Mouse (Mus musculus) kidney, embryonic 14.5 days (tissue): ENCODE measurements around the gene Rabepk. TPM values are rescaled to one million over a fixed set of nuclear protein-coding genes. Genes with fewer than 3 reads are reported as not detected.
"Not testable (repeated sequence)": the region's sequence is repeated elsewhere in the genome, so short reads cannot be mapped to it uniquely, and the experiment has no call there.

Experiments
- ATAC-seq: fragments of 200-750 bp; cut with Nextera tagmentation; 2 replicates; pipeline ENCODE4 v1.8.0; 2017; ENCODE audit warnings: moderate number of reproducible peaks, mild to moderate bottlenecking, moderate TSS enrichment, moderate library complexity; ENCODE audit not compliant: low FRiP score, low TSS enrichment
- H3K27ac ChIP-seq: fragments of 300-500 bp; sonication (generic); 2 replicates; pipeline ENCODE4 v1.5.1; 2014; ENCODE audit warnings: low read depth, mild to moderate bottlenecking, low read length, moderate library complexity, mixed read lengths
- H3K27me3 ChIP-seq: fragments of 300-500 bp; sonication (generic); 2 replicates; pipeline ENCODE4 v1.6.1; 2014; ENCODE audit warnings: mild to moderate bottlenecking, low read length; ENCODE audit not compliant: control insufficient read depth, insufficient read depth
- H3K36me3 ChIP-seq: fragments of 300-500 bp; sonication (generic); 2 replicates; pipeline ENCODE4 v1.6.1; 2014; ENCODE audit warnings: low read length, mixed read lengths; ENCODE audit not compliant: control insufficient read depth, insufficient read depth
- H3K4me1 ChIP-seq: fragments of 300-500 bp; sonication (generic); 2 replicates; pipeline ENCODE4 v1.6.1; 2014; ENCODE audit warnings: low read length, mixed read lengths; ENCODE audit not compliant: control insufficient read depth, insufficient read depth
- H3K4me2 ChIP-seq: fragments of 300-500 bp; sonication (generic); replicated peaks from 2 replicates; pipeline ENCODE4 v1.6.1; 2014; ENCODE audit warnings: low read depth, mild to moderate bottlenecking, low read length
- H3K4me3 ChIP-seq: fragments of 300-500 bp; sonication (generic); 2 replicates; pipeline ENCODE4 v1.5.1; 2014; ENCODE audit warnings: mild to moderate bottlenecking, low read length
- H3K9ac ChIP-seq: fragments of 300-500 bp; sonication (generic); 2 replicates; pipeline ENCODE4 v1.6.1; 2014; ENCODE audit warnings: low read depth, mild to moderate bottlenecking, low read length, moderate library complexity
- H3K9me3 ChIP-seq: fragments of 300-500 bp; sonication (generic); 2 replicates; pipeline ENCODE4 v1.6.1; 2016; ENCODE audit warnings: low read length; ENCODE audit not compliant: control insufficient read depth
- WGBS: fragments of 180-500 bp; shearing (Covaris S2); extraction: QIAGEN DNeasy Blood & Tissue Kit; methylation state at CpG from one replicate; pipeline ENCODE4 v1.1.7; 2014; 5-methylcytosine and 5-hydroxymethylcytosine counted together
- polyA plus RNA-seq: library from polyadenylated mRNA; unstranded; fragments of >200 nt; fragmentation: Nextera tagmentation; extraction: Ambion mirVana; gene quantifications from 2 replicates; pipeline ENCODE4 v1.2.1, GENCODE M21; 2014

Rabepk gene
- polyA plus RNA-seq, 1 experiment from 2014 or later: 35.9 TPM

DNA sequence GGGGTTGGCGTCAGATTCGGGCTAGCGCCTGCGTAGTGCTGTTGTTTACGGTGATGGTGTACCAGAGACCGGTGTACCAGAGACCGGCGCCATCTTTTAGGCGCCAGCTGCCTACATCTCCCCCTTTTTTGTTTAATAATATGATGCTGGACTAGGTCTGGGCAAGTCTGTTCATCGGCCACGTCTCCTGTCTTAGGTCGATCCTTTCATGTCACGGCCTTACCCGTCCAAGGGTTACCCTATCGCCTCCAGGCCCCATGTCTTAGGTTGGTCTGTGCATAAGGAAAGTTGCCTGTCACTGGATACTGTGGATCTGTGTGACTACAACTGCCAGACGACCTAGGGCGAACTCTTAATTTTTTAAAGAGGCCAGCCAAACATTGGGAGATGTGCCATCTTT is 30.4 kb upstream of the Rabepk start:
- ATAC-seq, H3K4me2 ChIP-seq, H3K9ac ChIP-seq, H3K4me1 ChIP-seq, H3K9me3 ChIP-seq, H3K4me3 ChIP-seq, H3K36me3 ChIP-seq, H3K27ac ChIP-seq, H3K27me3 ChIP-seq: not testable (repeated sequence)
- WGBS: 94% methylated on average over 17 of the region's 17 CpGs

DNA sequence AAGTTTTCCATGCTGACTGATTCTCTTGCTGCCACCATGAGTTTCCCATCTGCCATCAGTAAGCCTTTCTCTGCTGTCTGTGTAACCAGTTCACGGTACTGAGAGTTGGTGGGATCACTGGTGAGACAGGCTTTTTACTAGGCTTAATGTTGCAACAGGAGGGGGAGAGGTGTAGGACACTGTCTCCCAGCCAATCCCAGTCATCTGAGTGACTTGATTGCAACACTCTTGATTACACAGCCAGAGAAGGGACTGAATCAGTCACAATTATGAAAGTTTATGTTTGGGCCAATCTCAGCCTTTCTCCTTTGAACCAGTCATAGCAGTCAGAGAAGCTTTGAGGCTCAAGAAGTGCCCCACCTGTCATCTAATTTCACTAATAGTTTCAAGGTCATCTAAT is 28.3 kb upstream of the Rabepk start:
- 93% methylated on average over 1 of the region's 1 CpGs for WGBS
- no peak for ATAC-seq
- no peak overlapping the region for H3K27ac ChIP-seq

DNA sequence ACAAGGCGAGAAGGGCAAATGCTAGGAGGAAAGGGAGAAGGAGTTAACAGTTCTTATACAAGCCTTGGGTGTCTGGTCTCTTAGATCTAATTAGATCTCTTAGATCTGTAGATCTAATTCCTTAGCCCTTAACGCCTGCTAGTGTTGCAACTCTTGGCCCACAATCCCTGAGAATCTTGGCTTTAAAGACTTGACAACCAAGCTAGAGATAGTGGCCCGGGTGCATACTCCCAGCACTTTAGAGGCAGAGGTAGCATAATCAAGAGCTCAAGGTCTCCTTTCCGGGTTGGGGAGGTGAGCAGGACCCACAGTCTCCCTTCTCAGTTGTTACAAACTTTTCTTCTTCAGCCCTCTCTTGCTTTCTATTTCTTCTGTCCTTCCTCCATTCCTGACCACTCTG is 27.9 kb upstream of the Rabepk start:
- WGBS: 88% methylated on average over 4 of the region's 4 CpGs
- H3K27ac ChIP-seq: no peak overlapping the region
- no peak for ATAC-seq
- H3K4me1 ChIP-seq: peaks cover 13% of the 10 kb centered on the region
- H3K4me3 ChIP-seq: no peak overlapping the region
- H3K9ac ChIP-seq: no peak overlapping the region
- H3K4me2 ChIP-seq: no peak overlapping the region
- no peaks in the 10 kb centered on the region for H3K9me3 ChIP-seq
- H3K36me3 ChIP-seq: peaks cover 8% of the 10 kb centered on the region; the same call in 1 of the 2 replicates
- no peaks in the 10 kb centered on the region for H3K27me3 ChIP-seq

More for the DNA sequence above, 28.3 kb upstream of the Rabepk start:
- Histone ChIP-seq H3K9ac (no peak overlapping the region), H3K27me3 (no peaks in the 10 kb centered on the region), H3K36me3 (peaks cover 5% of the 10 kb centered on the region; the same call in 1 of the 2 replicates), H3K4me2 (no peak overlapping the region), H3K4me1 (peaks cover 13% of the 10 kb centered on the region), H3K4me3 (no peak overlapping the region), H3K9me3 (no peaks in the 10 kb centered on the region)

DNA sequence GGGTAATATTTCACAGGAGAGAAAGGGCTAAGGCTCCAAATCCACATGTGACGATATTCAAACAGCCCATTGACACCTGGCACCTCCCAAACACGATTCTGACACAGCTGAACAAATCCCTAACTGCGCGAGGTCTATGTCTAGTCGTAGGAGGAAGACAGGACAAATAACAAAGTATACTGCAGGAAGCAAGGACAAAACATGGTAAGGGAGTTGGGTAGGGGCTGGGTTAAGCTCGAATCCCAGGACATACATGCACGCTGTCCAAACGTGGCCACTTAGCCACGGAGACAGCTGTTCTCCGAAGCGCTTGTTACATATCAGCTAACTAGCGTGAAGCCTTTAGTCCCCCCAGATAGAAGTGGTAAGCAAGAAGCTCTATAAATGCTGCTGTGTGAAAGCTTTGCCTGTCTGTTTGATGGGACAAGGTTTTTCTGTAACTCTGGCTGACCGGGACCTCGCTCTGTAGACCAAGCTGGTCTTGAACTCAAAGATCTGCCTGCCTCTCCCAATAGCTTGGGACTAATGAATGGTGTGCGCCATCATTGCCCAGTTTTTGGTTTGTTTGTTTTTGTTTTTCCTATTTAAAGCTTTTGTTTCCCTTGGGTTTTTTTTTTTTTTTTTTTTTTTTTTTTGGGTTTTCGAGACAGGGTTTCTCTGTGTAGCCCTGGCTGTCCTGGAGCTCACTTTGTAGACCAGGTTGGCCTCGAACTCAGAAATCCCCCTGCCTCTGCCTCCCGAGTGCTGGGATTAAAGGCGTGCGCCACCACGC is 26.9 kb upstream of the Rabepk start:
- H3K27me3 ChIP-seq: no peaks in the 10 kb centered on the region
- H3K4me3 ChIP-seq: peak overlapping the region; percentile 97
- no peak for ATAC-seq
- WGBS: 35% methylated on average over 19 of the region's 21 CpGs
- H3K27ac ChIP-seq: peak overlapping the region; percentile 49
- no peaks in the 10 kb centered on the region for H3K9me3 ChIP-seq
- peaks cover 14% of the 10 kb centered on the region; the same call in 1 of the 2 replicates for H3K36me3 ChIP-seq
- H3K9ac ChIP-seq: peak overlapping the region; percentile 98
- peaks cover 13% of the 10 kb centered on the region for H3K4me1 ChIP-seq
- H3K4me2 ChIP-seq: peak overlapping the region; percentile 84

DNA sequence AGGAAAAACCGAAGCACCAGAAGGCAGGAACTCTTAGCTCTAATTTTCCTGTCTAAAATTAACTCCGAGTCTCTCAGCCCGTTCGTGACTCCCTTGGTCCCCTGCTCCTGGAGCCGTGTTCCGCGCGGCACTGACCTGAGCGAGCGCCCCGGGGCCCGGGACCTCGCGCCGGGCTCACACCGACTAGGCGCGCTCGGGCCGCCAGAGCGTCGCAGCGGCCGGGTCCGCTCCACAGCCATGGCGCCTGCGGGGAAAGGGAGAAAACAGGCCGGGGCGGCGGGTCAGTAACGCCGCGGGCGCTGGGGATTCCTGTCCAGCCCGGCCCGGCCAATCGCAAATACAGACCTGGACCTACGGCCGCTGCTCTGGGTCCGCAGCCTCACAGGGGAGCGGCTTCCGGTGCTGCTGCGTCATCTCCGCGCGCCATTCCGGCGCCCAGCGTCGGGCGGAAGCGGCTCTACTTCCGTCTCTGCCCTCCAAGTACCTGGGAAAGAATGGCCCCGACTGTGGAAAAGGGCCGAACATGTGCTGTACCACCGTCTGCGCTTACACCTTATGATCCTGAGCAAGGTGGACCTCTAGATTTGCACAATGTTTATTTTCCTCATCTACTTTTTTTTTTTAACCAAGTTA is 26.2 kb upstream of the Rabepk start, which contains the start of gene Fbxw2:
Gene Fbxw2, minus strand, starts transcription at position 485 of the 633 bp plus-strand sequence.
- Histone ChIP-seq H3K4me3 (peak within 1 kb of the TSS; percentile 97), H3K27me3 (no peaks in the 10 kb centered on the region), H3K4me2 (peak within 1 kb of the TSS; percentile 84), H3K9me3 (no peaks in the 10 kb centered on the region), H3K27ac (peak within 1 kb of the TSS; percentile 88), H3K4me1 (peaks cover 13% of the 10 kb centered on the region), H3K9ac (peak within 1 kb of the TSS; percentile 98), H3K36me3 (peaks cover 19% of the 10 kb centered on the region; the same call in 1 of the 2 replicates)
- WGBS: under 1% methylated on average over 56 of the region's 57 CpGs
- peak; percentile 97 for ATAC-seq

DNA sequence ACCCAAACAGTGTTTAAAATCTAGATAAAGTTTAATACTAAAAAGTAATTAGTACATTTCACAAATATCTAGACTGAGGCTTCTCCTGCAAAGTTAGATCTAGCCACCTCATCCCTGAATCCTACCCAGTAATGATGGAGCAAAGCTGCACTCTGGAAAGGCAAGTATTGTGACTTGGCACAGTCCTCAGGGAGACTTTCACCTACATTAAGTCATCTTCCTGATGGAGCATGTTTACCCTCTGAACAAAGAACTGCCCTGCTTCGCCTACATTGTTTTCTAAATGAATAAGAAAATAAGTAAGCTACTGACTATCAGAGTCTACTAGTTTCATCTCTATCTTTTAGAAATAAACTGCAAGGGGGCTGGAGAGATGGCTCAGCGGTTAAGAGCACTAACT is 18.8 kb upstream of the Rabepk start:
- Histone ChIP-seq H3K9ac (no peak overlapping the region), H3K36me3 (peaks cover 53% of the 10 kb centered on the region), H3K4me1 (no peaks in the 10 kb centered on the region), H3K27ac (no peak overlapping the region), H3K4me2 (no peak overlapping the region), H3K27me3 (no peaks in the 10 kb centered on the region), H3K9me3 (no peaks in the 10 kb centered on the region), H3K4me3 (no peak overlapping the region)
- no peak for ATAC-seq
- WGBS: 93% methylated on average over 2 of the region's 2 CpGs

DNA sequence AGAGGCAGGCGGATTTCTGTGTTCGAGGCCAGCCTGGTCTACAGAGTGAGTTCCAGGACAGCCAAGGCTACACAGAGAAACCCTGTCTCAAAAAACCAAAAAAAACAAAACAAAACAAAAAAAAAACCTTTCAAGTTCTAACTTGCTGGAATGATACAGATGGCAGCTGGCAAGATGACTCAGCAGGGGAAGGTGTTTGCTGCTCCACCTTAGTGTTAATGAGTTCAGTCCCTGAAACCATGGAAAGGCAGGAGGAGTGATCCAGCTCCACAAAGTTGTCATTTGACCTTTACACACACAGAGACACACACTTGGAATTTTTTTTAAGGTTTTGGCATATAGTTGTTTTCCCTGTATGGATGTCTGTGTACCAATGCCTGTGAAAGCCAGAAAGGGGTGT is 16.2 kb upstream of the Rabepk start:
- peaks cover 62% of the 10 kb centered on the region for H3K36me3 ChIP-seq

DNA sequence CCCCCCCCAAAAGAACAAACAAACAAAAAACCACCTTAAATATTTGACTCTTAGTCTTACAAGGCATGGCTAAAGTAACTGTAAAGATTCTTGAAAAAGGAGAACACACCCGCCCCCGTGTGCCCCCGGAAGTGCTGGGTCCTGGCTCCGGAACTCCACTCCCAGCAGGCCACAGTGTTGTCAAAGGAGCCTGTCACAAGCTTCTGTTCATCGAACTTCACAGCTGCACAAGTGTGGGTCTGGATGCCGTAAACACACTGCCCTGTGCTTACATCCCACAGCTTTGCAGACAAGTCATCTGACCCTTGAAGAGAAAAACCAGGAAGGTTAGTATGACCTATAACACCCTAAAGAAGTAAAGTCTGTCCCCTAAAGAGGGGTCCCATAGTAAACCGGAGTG is 13.0 kb upstream of the Rabepk start:
- Histone ChIP-seq H3K4me3 (no peak overlapping the region), H3K27me3 (no peaks in the 10 kb centered on the region), H3K4me2 (no peak overlapping the region), H3K4me1 (no peaks in the 10 kb centered on the region), H3K36me3 (peaks cover 72% of the 10 kb centered on the region), H3K27ac (no peak overlapping the region), H3K9ac (no peak overlapping the region), H3K9me3 (no peaks in the 10 kb centered on the region)
- WGBS: 75% methylated on average over 7 of the region's 7 CpGs
- no peak for ATAC-seq

More for the DNA sequence above, 16.2 kb upstream of the Rabepk start:
- H3K4me1 ChIP-seq, H3K27me3 ChIP-seq, H3K9me3 ChIP-seq, H3K4me2 ChIP-seq, ATAC-seq, H3K27ac ChIP-seq, H3K9ac ChIP-seq, H3K4me3 ChIP-seq: not testable (repeated sequence)
- 96% methylated on average over 2 of the region's 2 CpGs for WGBS

DNA sequence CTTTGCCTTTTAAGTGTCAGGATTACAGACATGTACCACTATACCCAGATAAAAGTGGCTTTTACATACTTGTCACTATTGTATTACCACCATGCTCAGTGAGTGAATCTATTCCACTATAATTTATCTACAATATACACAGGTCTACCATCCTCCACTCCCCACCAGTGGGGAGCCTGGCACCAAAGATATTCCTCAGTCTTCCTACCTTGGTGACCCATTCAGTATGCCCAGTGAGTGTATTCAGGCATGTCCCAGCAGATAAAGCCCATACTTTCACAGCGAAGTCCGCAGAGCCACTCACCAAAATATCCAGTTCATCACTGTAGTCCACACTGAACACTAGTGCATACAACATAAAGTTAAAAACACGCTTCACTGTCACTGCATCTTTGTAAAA is 11.1 kb upstream of the Rabepk start:
- no peak overlapping the region for H3K9ac ChIP-seq
- H3K4me2 ChIP-seq: no peak overlapping the region
- H3K27ac ChIP-seq: no peak overlapping the region
- no peak for ATAC-seq
- no peak overlapping the region for H3K4me3 ChIP-seq
- H3K9me3 ChIP-seq: no peaks in the 10 kb centered on the region
- WGBS: 96% methylated on average over 3 of the region's 3 CpGs
- no peaks in the 10 kb centered on the region for H3K27me3 ChIP-seq
- no peaks in the 10 kb centered on the region for H3K4me1 ChIP-seq
- peaks cover 77% of the 10 kb centered on the region for H3K36me3 ChIP-seq
